Comparison of ENCODE assay signal across 21 mouse cellular contexts in the genomic region with DNA sequence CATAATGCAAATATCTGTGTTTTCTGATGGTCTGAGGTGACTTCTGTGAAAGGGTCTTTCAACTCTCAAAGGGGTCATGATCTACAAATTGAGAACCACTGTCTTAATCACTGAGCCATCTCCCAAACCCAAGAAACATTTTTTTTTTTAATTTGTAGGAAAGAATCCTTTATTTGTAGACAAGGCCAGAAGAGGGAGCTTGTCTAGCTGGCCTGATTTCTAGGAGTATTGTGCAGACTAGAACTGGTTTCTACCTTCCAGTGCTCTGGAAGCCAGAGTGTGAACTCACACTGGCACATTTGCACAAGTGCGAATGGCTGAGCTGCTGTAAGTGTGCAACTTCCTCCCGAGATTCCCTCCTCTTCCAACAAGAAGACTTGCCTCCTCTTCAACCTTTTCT.
DNase-seq lines count a peak whose midpoint lies in the region; ATAC-seq and TF ChIP-seq lines count a peak whose summit lies in the region.
"Had no signal": no experiment of that assay in that cellular context is flagged by ENCODE, and none has a peak within 500 bp of the region (broad histone marks: within the 10 kb centered on the region; RNA-seq: fewer than 3 reads in every experiment).

No protein-coding gene starts in this region.

- ATAC-seq in hindbrain, postnatal 0 days, result no peak
- ATAC-seq: CD4-positive, CD25-positive, alpha-beta regulatory T cell, adult 4 months; forebrain, embryonic 13.5 days had no signal

- no peak overlapping the region for H3K4me3 ChIP-seq in hindbrain, postnatal 0 days (ENCODE audit: low read length)
- H3K4me3 ChIP-seq in hindbrain, embryonic 10.5 days, result no peak overlapping the region
- H3K4me3 ChIP-seq in left cerebral cortex, adult 2 months, result no peak overlapping the region
- H3K4me3 ChIP-seq: embryonic facial prominence, embryonic 13.5 days; forebrain, embryonic 13.5 days; heart, embryonic 15.5 days had no signal

- H3K27me3 ChIP-seq in hindbrain, postnatal 0 days (ENCODE audit: insufficient read depth, low read length), result no peaks in the 10 kb centered on the region
- H3K27me3 ChIP-seq in hindbrain, embryonic 10.5 days (ENCODE audit: insufficient read depth, poor library complexity, severe bottlenecking), result no peaks in the 10 kb centered on the region
- H3K27me3 ChIP-seq: forebrain, embryonic 13.5 days; heart, embryonic 15.5 days had no signal

- intact Hi-C loops in left cerebral cortex, adult 2 months (cut with DNase I), result loop anchor here (5.0 kb wide), 1 partner anchor 225 kb away; no protein-coding TSS in a partner anchor
- intact Hi-C loops in left cerebral cortex, postnatal 25 days (cut with DNase I), result loop anchor here (5.0 kb wide), 1 partner anchor 225 kb away; no protein-coding TSS in a partner anchor

- no peaks in the 10 kb centered on the region for H3K4me1 ChIP-seq in hindbrain, postnatal 0 days (ENCODE audit: insufficient read depth, low read length)
- peaks cover 7% of the 10 kb centered on the region; the same call in 1 of the 2 replicates for H3K4me1 ChIP-seq in hindbrain, embryonic 10.5 days (replicated peaks)
- H3K4me1 ChIP-seq: embryonic facial prominence, embryonic 13.5 days; forebrain, embryonic 13.5 days; heart, embryonic 15.5 days had no signal

- DNase-seq in hindbrain, postnatal 0 days (ENCODE audit: low spot score), result no peak
- DNase-seq in hindbrain, embryonic 10.5 days (ENCODE audit: low spot score), result no peak
- no peak for DNase-seq in left cerebral cortex, adult 2 months (ENCODE audit: extremely low spot score in 1 of 2, low spot score in 2 of 2)
- DNase-seq in left cerebral cortex, postnatal 25 days (ENCODE audit: low spot score in 2 of 2), result no peak
- peak; percentile 29 for DNase-seq in 3T3-L1 (ENCODE audit: low read depth, low spot score)
- DNase-seq in adipocyte (ENCODE audit: low spot score), result peak; percentile 28
- DNase-seq in spleen, adult 12 weeks (ENCODE audit: low spot score), result no peak
- DNase-seq: adrenal gland, postnatal 14 days; cerebellum, adult 18-20 months; cerebellum, adult 9-11 months; cerebellum, postnatal 36 days; gastrocnemius, postnatal 36 days; heart, adult 18-20 months; heart, postnatal 14 days had no signal

- H3K4me2 ChIP-seq in hindbrain, postnatal 0 days (ENCODE audit: low read depth, low read length), result no peak overlapping the region
- H3K4me2 ChIP-seq: embryonic facial prominence, embryonic 13.5 days; forebrain, embryonic 13.5 days; heart, embryonic 11.5 days; heart, embryonic 15.5 days; hindbrain, embryonic 14.5 days had no signal

- no peak overlapping the region for H3K9ac ChIP-seq in hindbrain, postnatal 0 days (replicated peaks; ENCODE audit: low read length)
- H3K9ac ChIP-seq: embryonic facial prominence, embryonic 13.5 days; forebrain, embryonic 13.5 days; heart, embryonic 15.5 days; hindbrain, embryonic 14.5 days had no signal

- H3K27ac ChIP-seq in hindbrain, postnatal 0 days, result no peak overlapping the region
- H3K27ac ChIP-seq in hindbrain, embryonic 10.5 days, result no peak overlapping the region
- no peak overlapping the region for H3K27ac ChIP-seq in left cerebral cortex, adult 2 months
- H3K27ac ChIP-seq: embryonic facial prominence, embryonic 13.5 days; forebrain, embryonic 13.5 days; heart, embryonic 15.5 days; hindbrain, embryonic 14.5 days had no signal

- WGBS in hindbrain, postnatal 0 days, result 63% methylated on average over 2 of the region's 2 CpGs
- WGBS in hindbrain, embryonic 10.5 days, result 78% methylated on average over 2 of the region's 2 CpGs

- H3K9me3 ChIP-seq in hindbrain, postnatal 0 days (ENCODE audit: low read length), result no peaks in the 10 kb centered on the region
- H3K9me3 ChIP-seq in hindbrain, embryonic 10.5 days, result no peaks in the 10 kb centered on the region
- H3K9me3 ChIP-seq: embryonic facial prominence, embryonic 13.5 days; forebrain, embryonic 13.5 days; heart, embryonic 15.5 days had no signal

- no peaks in the 10 kb centered on the region for H3K36me3 ChIP-seq in hindbrain, postnatal 0 days (ENCODE audit: insufficient read depth, low read length)
- no peaks in the 10 kb centered on the region for H3K36me3 ChIP-seq in hindbrain, embryonic 10.5 days
- H3K36me3 ChIP-seq: embryonic facial prominence, embryonic 13.5 days; G1E; heart, embryonic 15.5 days had no signal

- peak; percentile 25; the same call in 1 of the 2 replicates for TF ChIP-seq CTCF in hindbrain, postnatal 0 days (IDR thresholded peaks at IDR 0.05; ENCODE audit: low read depth)
- peak; percentile 50 for TF ChIP-seq CTCF in left cerebral cortex, adult 2 months (IDR thresholded peaks at IDR 0.05)

Comparison
In these comparisons a context has a peak if more than half of its experiments do, and no peak if none do; other contexts are left out.
1. DNase-seq: peak in 3T3-L1 (single experiment) and adipocyte (single experiment); none in hindbrain, postnatal 0 days (single experiment), hindbrain, embryonic 10.5 days (single experiment), left cerebral cortex, adult 2 months (0 of 2), left cerebral cortex, postnatal 25 days (0 of 2) and spleen, adult 12 weeks (single experiment).